Mouse (Mus musculus) C2C12 (cell line): Measurements from ENCODE around the gene Rras2. TPM values are rescaled to one million over a fixed set of nuclear protein-coding genes. Genes with fewer than 3 reads are reported as not detected.

ENCODE experiments used
- H3K27me3 ChIP-seq: one replicate; pipeline ENCODE4 v1.6.1; 2011; ENCODE audit not compliant: control insufficient read depth, insufficient read depth, insufficient read length
- H3K36me3 ChIP-seq: one replicate; pipeline ENCODE4 v1.6.1; 2011; ENCODE audit not compliant: control insufficient read depth, insufficient read depth
- H3K4me3 ChIP-seq: one replicate; pipeline ENCODE4 v1.5.1; 2011; ENCODE audit warnings: mild to moderate bottlenecking, control low read depth; ENCODE audit not compliant: poor library complexity, insufficient read depth, severe bottlenecking
- H3K79me2 ChIP-seq: one replicate; pipeline ENCODE4 v1.6.1; 2011; ENCODE audit not compliant: control insufficient read depth, insufficient read depth
- H3K79me3 ChIP-seq: one replicate; pipeline ENCODE4 v1.6.1; 2011; ENCODE audit warnings: low read depth, control low read depth
- H3ac ChIP-seq: one replicate; pipeline ENCODE3; 2011; ENCODE audit warnings: low read depth; ENCODE audit not compliant: control insufficient read depth, insufficient read length
- CEBPB ChIP-seq: IDR thresholded peaks from one replicate; pipeline ENCODE4 v1.6.1; 2011; ENCODE audit warnings: low read depth, mild to moderate bottlenecking, control low read depth, moderate library complexity
- CTCF ChIP-seq: IDR thresholded peaks from one replicate; pipeline ENCODE4 v1.5.1; 2011; ENCODE audit not compliant: control insufficient read depth, insufficient read depth, insufficient read length
- FOSL1 ChIP-seq: IDR thresholded peaks from one replicate; pipeline ENCODE4 v1.8.0; 2011; ENCODE audit warnings: mild to moderate bottlenecking, low read length; ENCODE audit not compliant: poor library complexity, insufficient read depth, severe bottlenecking
- MAX ChIP-seq: IDR thresholded peaks from one replicate; pipeline ENCODE4 v1.6.1; 2011; ENCODE audit warnings: mild to moderate bottlenecking, control low read depth
- MYOD1 ChIP-seq: IDR thresholded peaks from one replicate; pipeline ENCODE4 v1.6.1; 2011; ENCODE audit warnings: low read depth; ENCODE audit not compliant: control insufficient read depth, insufficient read length
- MYOG ChIP-seq: IDR thresholded peaks from one replicate; pipeline ENCODE4 v1.6.1; 2011; ENCODE audit not compliant: control insufficient read depth, insufficient read length; ENCODE audit errors: extremely low read depth
- USF1 ChIP-seq: IDR thresholded peaks from one replicate; pipeline ENCODE4 v1.6.1; 2011; ENCODE audit warnings: low read depth, mild to moderate bottlenecking, control low read depth, moderate library complexity
- polyA plus RNA-seq: library from polyadenylated mRNA; unstranded; fragments of >200 nt; fragmentation: generic; extraction: Trizol; gene quantifications from one replicate; pipeline ENCODE4 v1.2.1, GENCODE M21; 2012; ENCODE audit warnings: missing spikeins

Gene Rras2
- polyA plus RNA-seq, 1 experiment, result 55.3 TPM

- no peak overlapping the region for H3ac ChIP-seq
- H3K36me3 ChIP-seq, result no peaks in the 10 kb centered on the region
- no peaks in the 10 kb centered on the region for H3K79me3 ChIP-seq
- TF ChIP-seq USF1 (no peak), CEBPB (no peak), MYOD1 (no peak), FOSL1 (no peak), MYOG (no peak)
- H3K79me2 ChIP-seq, result no peaks in the 10 kb centered on the region
- H3K4me3 ChIP-seq, result no peak overlapping the region
- no peaks in the 10 kb centered on the region for H3K27me3 ChIP-seq
Observed at GRCm38 (mm10) chr7:114129281-114129680, 11.7 kb upstream of the Rras2 start.

GRCm38 (mm10) chr7:114118180-114118579 is 599 bp upstream of the Rras2 start:
- Histone ChIP-seq H3ac (peak overlapping the region; percentile 39), H3K27me3 (no peaks in the 10 kb centered on the region), H3K36me3 (no peaks in the 10 kb centered on the region), H3K79me2 (peaks cover 43% of the 10 kb centered on the region), H3K79me3 (peaks cover 37% of the 10 kb centered on the region), H3K4me3 (peak overlapping the region; percentile 68)
- TF ChIP-seq MYOD1, result no peak
- no peak for TF ChIP-seq USF1
- TF ChIP-seq FOSL1, result no peak
- no peak for TF ChIP-seq MAX
- no peak for TF ChIP-seq CEBPB
- no peak for TF ChIP-seq MYOG
- TF ChIP-seq CTCF, result no peak

GRCm38 (mm10) chr7:114116711-114117351 is 750 bp downstream of the Rras2 start:
- no peak for TF ChIP-seq CEBPB
- peak; percentile 11 for TF ChIP-seq CTCF
- no peaks in the 10 kb centered on the region for H3K27me3 ChIP-seq
- H3K4me3 ChIP-seq, result peak overlapping the region; percentile 68
- H3K79me2 ChIP-seq, result peaks cover 56% of the 10 kb centered on the region
- peak overlapping the region; percentile 97 for H3ac ChIP-seq
- peaks cover 50% of the 10 kb centered on the region for H3K79me3 ChIP-seq
- H3K36me3 ChIP-seq, result no peaks in the 10 kb centered on the region

DNA sequence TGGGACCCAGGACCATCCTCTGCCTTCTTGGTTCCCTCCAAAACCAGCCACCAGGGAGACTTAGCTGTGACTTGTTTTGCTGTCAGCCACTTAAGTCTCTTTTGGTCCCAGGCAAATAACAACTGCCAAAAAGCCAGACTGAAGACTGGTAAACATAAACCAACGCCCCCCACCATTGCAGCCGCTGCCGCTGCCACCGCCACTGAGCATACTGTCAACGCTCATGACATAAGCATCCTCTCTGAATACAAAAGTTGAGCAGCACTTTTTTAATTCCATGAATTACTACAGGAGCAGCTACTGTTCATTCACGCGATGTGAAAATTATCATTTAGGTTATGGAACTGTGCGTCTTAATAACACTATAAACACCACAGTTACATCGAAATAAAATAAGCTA is 1.6 kb downstream of the Rras2 start:
- Histone ChIP-seq H3K79me3 (peaks cover 59% of the 10 kb centered on the region), H3K36me3 (no peaks in the 10 kb centered on the region), H3K27me3 (no peaks in the 10 kb centered on the region), H3K4me3 (peak overlapping the region; percentile 68), H3ac (peak overlapping the region; percentile 4), H3K79me2 (peaks cover 65% of the 10 kb centered on the region)
- TF ChIP-seq MYOD1, result no peak
- TF ChIP-seq MAX, result no peak
- TF ChIP-seq USF1, result no peak
- no peak for TF ChIP-seq MYOG
- no peak for TF ChIP-seq CTCF
- no peak for TF ChIP-seq FOSL1
- TF ChIP-seq CEBPB, result no peak

DNA sequence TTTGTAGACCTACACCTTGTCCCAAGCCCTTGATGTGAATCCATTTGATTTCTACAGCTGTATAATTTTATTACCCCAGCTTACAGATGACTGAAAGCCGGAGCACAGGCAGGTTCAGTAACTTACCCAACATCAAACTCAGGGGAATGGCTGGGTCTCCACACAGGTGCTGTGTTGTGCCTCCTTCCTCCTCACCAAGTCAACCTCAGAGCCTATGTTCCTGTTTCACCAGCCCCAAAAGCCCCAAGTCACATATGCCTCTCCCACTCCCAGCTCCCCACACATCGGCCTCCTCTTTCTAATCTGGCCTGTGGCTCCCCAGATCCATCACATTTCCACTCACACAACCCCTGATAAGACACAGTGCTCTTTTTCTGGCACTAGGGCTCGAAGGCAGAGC is 2.6 kb downstream of the Rras2 start:
- H3K36me3 ChIP-seq, result no peaks in the 10 kb centered on the region
- TF ChIP-seq CTCF, result no peak
- TF ChIP-seq MYOD1, result no peak
- TF ChIP-seq FOSL1, result no peak
- no peak for TF ChIP-seq MAX
- no peak for TF ChIP-seq USF1
- TF ChIP-seq MYOG, result no peak
- no peak for TF ChIP-seq CEBPB
- peaks cover 75% of the 10 kb centered on the region for H3K79me2 ChIP-seq
- H3ac ChIP-seq, result peak overlapping the region; percentile 37
- no peaks in the 10 kb centered on the region for H3K27me3 ChIP-seq
- H3K4me3 ChIP-seq, result no peak overlapping the region
- peaks cover 68% of the 10 kb centered on the region for H3K79me3 ChIP-seq

DNA sequence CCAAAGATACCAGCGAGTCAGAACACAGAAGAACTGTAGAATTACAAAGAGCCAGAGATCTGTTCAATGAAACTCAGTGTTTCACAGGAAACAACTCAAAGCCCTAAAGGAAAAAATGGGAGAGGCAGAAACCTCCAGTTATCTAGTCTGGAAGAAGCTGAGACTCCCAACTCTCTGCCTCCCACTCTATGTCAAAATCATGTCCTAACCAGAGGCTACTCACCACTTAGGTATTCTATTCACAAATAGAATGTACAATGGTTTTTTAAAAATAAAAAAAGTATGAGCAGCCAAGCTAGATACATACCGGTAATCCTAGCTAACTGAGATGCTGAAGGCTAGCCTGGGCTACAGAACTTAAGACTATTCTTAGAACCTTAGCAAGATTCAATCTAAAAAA is 3.3 kb downstream of the Rras2 start:
- TF ChIP-seq CTCF (no peak), MAX (no peak), USF1 (no peak), MYOD1 (no peak), MYOG (no peak), FOSL1 (no peak), CEBPB (no peak)
- Histone ChIP-seq H3K27me3 (no peaks in the 10 kb centered on the region), H3K79me2 (peaks cover 82% of the 10 kb centered on the region), H3K79me3 (peaks cover 74% of the 10 kb centered on the region), H3K4me3 (no peak overlapping the region), H3ac (no peak overlapping the region), H3K36me3 (no peaks in the 10 kb centered on the region)
